Mouse (Mus musculus): ENCODE measurements around the gene Jhy.
A peak's percentile ranks its signal among the peaks of the same experiment; 100 is the strongest.

GRCm38 (mm10) chr9:40982480-40982879 lies 18.6 kb upstream of the Jhy start:
- TF ChIP-seq CTCF (IDR thresholded peaks at IDR 0.05; ENCODE audit: insufficient read depth, low read depth, low read length) (peak; percentile 75), POLR2A (IDR thresholded peaks at IDR 0.05; ENCODE audit: insufficient read depth, low read depth, low read length) (no peak)

Measured in olfactory bulb, adult 2 months (tissue).